Mouse (Mus musculus): ENCODE results near the gene Kcnt2.

DNA sequence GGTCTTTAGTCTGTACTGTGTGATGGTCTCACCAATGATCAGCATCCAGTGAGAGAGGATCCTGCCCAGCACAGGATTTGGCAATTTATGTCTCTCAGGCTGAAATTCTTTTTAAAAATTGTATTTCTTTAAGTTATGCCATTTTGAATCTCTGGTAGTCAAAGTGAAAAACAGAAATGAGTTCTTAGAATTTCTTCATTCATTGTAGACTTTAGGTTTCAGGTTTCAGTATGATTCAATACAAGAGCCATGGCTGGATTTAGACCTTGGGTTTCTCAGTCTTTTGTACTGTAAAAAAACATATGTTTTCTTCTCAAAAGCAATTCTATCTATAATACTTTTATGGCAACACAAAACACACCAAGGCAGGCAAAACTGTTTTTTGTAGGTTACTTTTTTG lies 59.4 kb downstream of the Kcnt2 start:
- TF ChIP-seq CTCF (IDR thresholded peaks at IDR 0.05) (no peak), EP300 (IDR thresholded peaks at IDR 0.05; ENCODE audit: insufficient read depth, low read depth, low read length) (no peak)
